Mouse (Mus musculus): ENCODE measurements around the gene Sntn.

GRCm38 (mm10) chr14:13670576-13670975, at the start of gene Sntn:
- TF ChIP-seq POLR2A (IDR thresholded peaks at IDR 0.05; ENCODE audit: control insufficient read depth, extremely low read depth, insufficient read depth, low read length, poor library complexity) (no peak), CTCF (IDR thresholded peaks at IDR 0.05; ENCODE audit: borderline replicate concordance, control insufficient read depth, extremely low read depth, insufficient read depth, low read length, poor library complexity) (no peak)

Data from thymus, adult 2 months (tissue).